8 mouse cellular contexts compared by ENCODE assay signal in the genomic region with DNA sequence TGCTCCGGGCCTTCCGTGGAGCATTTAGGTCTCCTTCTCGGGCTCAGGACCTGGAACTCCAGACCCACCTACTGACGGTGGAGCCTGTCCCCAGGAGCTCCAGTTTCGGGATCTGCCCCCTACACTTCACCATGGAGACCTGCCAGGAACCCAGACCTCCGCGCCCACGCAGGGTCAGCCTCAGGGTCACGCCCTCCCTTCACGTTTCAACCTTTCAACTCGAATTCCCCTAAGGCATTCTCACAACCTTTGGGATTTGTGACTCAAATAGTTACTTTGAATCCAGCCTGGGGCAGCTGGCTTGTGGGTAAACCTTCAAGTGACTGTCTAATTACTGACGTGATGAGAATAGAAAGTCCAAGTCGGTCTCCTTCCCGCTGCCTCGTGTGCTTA. TPM values are rescaled to one million over a fixed set of nuclear protein-coding genes. Genes with fewer than 3 reads are reported as not detected.
DNase-seq lines count a peak whose midpoint lies in the region; ATAC-seq and TF ChIP-seq lines count a peak whose summit lies in the region.

No protein-coding gene starts in this region.

- intact Hi-C loops in gastrocnemius, adult 2 months (cut with DNase I): no loop called here

- WGBS in hindbrain, embryonic 12.5 days: 1% methylated on average over 15 of the region's 15 CpGs
- under 1% methylated on average over 15 of the region's 15 CpGs for WGBS in liver, adult 2 months
- under 1% methylated on average over 15 of the region's 15 CpGs for WGBS in neural tube, embryonic 14.5 days

- no peak for TF ChIP-seq RAD21 in CH12.LX (IDR thresholded peaks at IDR 0.05; ENCODE audit: low read depth, low read length)

- no peak for TF ChIP-seq POLR2A in CH12.LX (IDR thresholded peaks at IDR 0.05; ENCODE audit: low read depth, low read length)
- TF ChIP-seq POLR2A in liver, adult 2 months (IDR thresholded peaks at IDR 0.05; ENCODE audit: extremely low read depth, insufficient read depth, low read length): no peak

- peak overlapping the region; percentile 84 for H3K9ac ChIP-seq in CH12.LX (ENCODE audit: insufficient read depth, low read depth)
- peak overlapping the region; percentile 95 for H3K9ac ChIP-seq in hindbrain, embryonic 12.5 days
- peak overlapping the region; percentile 91 for H3K9ac ChIP-seq in liver, adult 2 months (ENCODE audit: low read depth, low read length)
- peak overlapping the region; percentile 87 for H3K9ac ChIP-seq in neural tube, embryonic 14.5 days (replicated peaks; ENCODE audit: low read depth, low read length)

- H3K36me3 ChIP-seq in CH12.LX (replicated peaks in 1 of 2; ENCODE audit: control insufficient read depth in 1 of 2, insufficient read depth in 1 of 2, low read length in 1 of 2): peaks cover 12 to 30% of the 10 kb centered on the region in 2 experiments
- H3K36me3 ChIP-seq in hindbrain, embryonic 12.5 days: peaks cover 19% of the 10 kb centered on the region
- peaks cover 16% of the 10 kb centered on the region for H3K36me3 ChIP-seq in liver, adult 2 months (ENCODE audit: control insufficient read depth, insufficient read depth, low read length)
- H3K36me3 ChIP-seq in neural tube, embryonic 14.5 days (ENCODE audit: control insufficient read depth, insufficient read depth, low read length): peaks cover 17% of the 10 kb centered on the region

- H3K27me3 ChIP-seq in CH12.LX (replicated peaks): no peaks in the 10 kb centered on the region
- no peaks in the 10 kb centered on the region for H3K27me3 ChIP-seq in hindbrain, embryonic 12.5 days
- no peaks in the 10 kb centered on the region for H3K27me3 ChIP-seq in liver, adult 2 months (ENCODE audit: control insufficient read depth, insufficient read depth, low read length)
- H3K27me3 ChIP-seq in neural tube, embryonic 14.5 days (ENCODE audit: control insufficient read depth, insufficient read depth, low read length): no peaks in the 10 kb centered on the region

- peaks cover 0 to 30% of the 10 kb centered on the region in 2 experiments; a peak in 2 of 4 replicates for H3K4me1 ChIP-seq in CH12.LX (ENCODE audit: control insufficient read depth in 1 of 2, insufficient read depth in 2 of 2)
- peaks cover 26% of the 10 kb centered on the region for H3K4me1 ChIP-seq in hindbrain, embryonic 12.5 days
- peaks cover 9% of the 10 kb centered on the region for H3K4me1 ChIP-seq in liver, adult 2 months (ENCODE audit: control insufficient read depth, insufficient read depth, low read length)
- H3K4me1 ChIP-seq in neural tube, embryonic 14.5 days (ENCODE audit: control insufficient read depth, insufficient read depth, low read length): peaks cover 12% of the 10 kb centered on the region

- TF ChIP-seq EP300 in CH12.LX (IDR thresholded peaks at IDR 0.05; ENCODE audit: low read length): no peak

- peak; percentile 57 for DNase-seq in gastrocnemius, adult 2 months
- DNase-seq in gastrocnemius, postnatal 10 days: no peak
- DNase-seq in CH12.LX (ENCODE audit: extremely low read depth): peak; percentile 33
- peak; percentile 19 for DNase-seq in c-Kit-positive CD71-negative TER-119-negative erythroid progenitor cells, embryonic 14.5 days (ENCODE audit: low read depth)
- peak; percentile 46 for DNase-seq in liver, adult 2 months (ENCODE audit: extremely low read depth, low read depth, low spot score)
- no peak for DNase-seq in layer of hippocampus, adult 9-10 months (ENCODE audit: low spot score)

- TF ChIP-seq CTCF in gastrocnemius, adult 2 months (IDR thresholded peaks at IDR 0.05): no peak
- no peak for TF ChIP-seq CTCF in CH12.LX (conservative IDR thresholded peaks at IDR 0.05 in 1 of 2, IDR thresholded peaks at IDR 0.05 in 1 of 2; ENCODE audit: low read depth in 2 of 2, low read length in 2 of 2)
- TF ChIP-seq CTCF in liver, adult 2 months (IDR thresholded peaks at IDR 0.05; ENCODE audit: low read depth, low read length): no peak

- dilution Hi-C loops in CH12.LX (cut with MboI; ENCODE audit: extremely low pct_ligation_motif_present, extremely low pct_unique_long_range_greater_than_20kb, low sequenced_read_pairs): no loop called here

- no peaks in the 10 kb centered on the region for H3K9me3 ChIP-seq in CH12.LX (replicated peaks; ENCODE audit: low read length)
- H3K9me3 ChIP-seq in hindbrain, embryonic 12.5 days (replicated peaks): no peaks in the 10 kb centered on the region
- no peaks in the 10 kb centered on the region for H3K9me3 ChIP-seq in neural tube, embryonic 14.5 days (ENCODE audit: control insufficient read depth, low read length)

- peak overlapping the region; percentile 89 for H3K4me3 ChIP-seq in gastrocnemius, adult 2 months
- H3K4me3 ChIP-seq in CH12.LX (replicated peaks in 1 of 3; ENCODE audit: low read depth in 2 of 3, low read length in 2 of 3, poor library complexity in 1 of 3): peak overlapping the region; percentile 79 to 86 (median 85)
- peak overlapping the region; percentile 96 for H3K4me3 ChIP-seq in hindbrain, embryonic 12.5 days
- peak overlapping the region; percentile 87 for H3K4me3 ChIP-seq in liver, adult 2 months (ENCODE audit: insufficient read depth, low read depth, low read length)
- H3K4me3 ChIP-seq in neural tube, embryonic 14.5 days (ENCODE audit: low read depth, low read length): peak overlapping the region; percentile 94

- peaks cover 16% of the 10 kb centered on the region for H3K79me2 ChIP-seq in CH12.LX (replicated peaks; ENCODE audit: control insufficient read depth, extremely low read depth, insufficient read depth, poor library complexity, severe bottlenecking)
- H3K79me2 ChIP-seq in liver, adult 2 months (ENCODE audit: control insufficient read depth, insufficient read depth, low read length): peaks cover 15% of the 10 kb centered on the region; the same call in 1 of the 2 replicates

- H3K4me2 ChIP-seq in CH12.LX (ENCODE audit: insufficient read depth, low read depth, poor library complexity, severe bottlenecking): peak overlapping the region; percentile 99
- peak overlapping the region; percentile 86 for H3K4me2 ChIP-seq in hindbrain, embryonic 12.5 days (replicated peaks)
- H3K4me2 ChIP-seq in neural tube, embryonic 14.5 days (ENCODE audit: low read depth, low read length): peak overlapping the region; percentile 84

- in situ Hi-C loops in CH12.LX (cut with MboI; ENCODE audit: low pct_ligation_motif_present, low pct_unique_long_range_greater_than_20kb, low sequenced_read_pairs): no loop called here

- peak overlapping the region; percentile 94 for H3K27ac ChIP-seq in gastrocnemius, adult 2 months
- no peak overlapping the region for H3K27ac ChIP-seq in CH12.LX (ENCODE audit: insufficient read depth, low read depth)
- peak overlapping the region; percentile 80 for H3K27ac ChIP-seq in hindbrain, embryonic 12.5 days
- peak overlapping the region; percentile 44 for H3K27ac ChIP-seq in liver, adult 2 months (replicated peaks; ENCODE audit: insufficient read depth, low read depth, low read length)
- H3K27ac ChIP-seq in neural tube, embryonic 14.5 days (ENCODE audit: low read depth, low read length): peak overlapping the region; percentile 79

- ATAC-seq in hindbrain, embryonic 12.5 days (ENCODE audit: low FRiP score): no peak
- ATAC-seq in neural tube, embryonic 14.5 days (ENCODE audit: low read depth): no peak; the same call in 1 of the 2 replicates

TF ChIP-seq in CH12.LX, 34 proteins besides CTCF, POLR2A, EP300 and RAD21 (continues in another document):
- TF ChIP-seq NRF1 (IDR thresholded peaks at IDR 0.05; ENCODE audit: low read depth, low read length) (no peak), TCF12 (IDR thresholded peaks at IDR 0.05; ENCODE audit: low read depth, low read length) (no peak), ZNF384 (IDR thresholded peaks at IDR 0.05; ENCODE audit: low read depth, low read length) (no peak), MYC (IDR thresholded peaks at IDR 0.05; ENCODE audit: low read depth, low read length) (0 out of 2 replicates have a peak, but pooled peaks have one; percentile 34), JUN (IDR thresholded peaks at IDR 0.05; ENCODE audit: insufficient read depth, low read depth, low read length) (no peak), MXI1 (IDR thresholded peaks at IDR 0.05; ENCODE audit: low read depth, low read length) (peak; percentile 88), UBTF (IDR thresholded peaks at IDR 0.05; ENCODE audit: low read depth, low read length) (no peak; the same call in 1 of the 2 replicates), USF1 (IDR thresholded peaks at IDR 0.05; ENCODE audit: low read depth, low read length) (no peak), RCOR1 (conservative IDR thresholded peaks at IDR 0.05; ENCODE audit: low read depth, low read length) (no peak)

RNA-seq across cellular contexts. Expression of a gene that starts 0.4 kb away (rescaled TPM):
- 10 to 100 TPM; 36.3 to 37.1 TPM for total RNA-seq in gastrocnemius, adult 2 months (2021)
- 10 to 100 TPM; 26.3 to 30.6 TPM for total RNA-seq in gastrocnemius, postnatal 10 days (2021)
- total RNA-seq in CH12.LX (2012; rRNA removed) (24.3 and 25.5 TPM in 2 replicates), CH12.LX (2014; rRNA removed) (10.5 TPM in 2 replicates)
- 23.8 and 28.6 TPM in 2 replicates for polyA plus RNA-seq in CH12.LX (2012; ENCODE audit: insufficient read length, low read depth)
- polyA plus RNA-seq in hindbrain, embryonic 12.5 days (2016; fragmentation: Nextera tagmentation; extraction: Ambion mirVana): 30.2 and 31.9 TPM in 2 replicates
- 11.7 and 17.9 TPM in 2 replicates for total RNA-seq in liver, adult 2 months (2014; rRNA removed)
- polyA plus RNA-seq in liver, adult 2 months (2012; rRNA removed): 12.3 and 18.5 TPM in 2 replicates
- 33.0 and 33.7 TPM in 2 replicates for polyA plus RNA-seq in neural tube, embryonic 14.5 days (2014; fragmentation: Nextera tagmentation; extraction: Ambion mirVana)

RNA-seq across cellular contexts. Expression of a gene that starts 4.3 kb away (rescaled TPM):
- total RNA-seq in gastrocnemius, adult 2 months (2021): 10 to 100 TPM; 10.3 to 18.0 TPM
- total RNA-seq in gastrocnemius, postnatal 10 days (2021): 1 to 10 TPM; 7.5 to 9.2 TPM
- 20.9 and 24.6 TPM in 2 replicates for total RNA-seq in CH12.LX (2012; rRNA removed)
- total RNA-seq in CH12.LX (2014; rRNA removed): 20.0 and 21.9 TPM in 2 replicates
- 16.9 and 20.5 TPM in 2 replicates for polyA plus RNA-seq in CH12.LX (2012; ENCODE audit: insufficient read length, low read depth)
- polyA plus RNA-seq in hindbrain, embryonic 12.5 days (2016; fragmentation: Nextera tagmentation; extraction: Ambion mirVana): 20.4 and 22.2 TPM in 2 replicates
- total RNA-seq in liver, adult 2 months (2014; rRNA removed): 4.9 and 5.5 TPM in 2 replicates
- 8.5 and 21.0 TPM in 2 replicates for polyA plus RNA-seq in liver, adult 2 months (2012; rRNA removed)
- polyA plus RNA-seq in neural tube, embryonic 14.5 days (2014; fragmentation: Nextera tagmentation; extraction: Ambion mirVana): 13.3 and 13.4 TPM in 2 replicates

RNA-seq across cellular contexts. Expression of a gene that starts 51.4 kb away (rescaled TPM):
- 10 to 100 TPM; 27.8 to 52.8 TPM for total RNA-seq in gastrocnemius, adult 2 months (2021)
- 10 to 100 TPM in 1 of 2 experiments, 1 to 10 TPM in 1; 3.8 to 24.4 TPM for total RNA-seq in gastrocnemius, postnatal 10 days (2021)
- total RNA-seq in CH12.LX (2012; rRNA removed): not detected in 2 replicates
- not detected in 2 replicates for total RNA-seq in CH12.LX (2014; rRNA removed)
- 0.14 TPM in 1 of 2 replicates, not detected in the other for polyA plus RNA-seq in CH12.LX (2012; ENCODE audit: insufficient read length, low read depth)
- polyA plus RNA-seq in hindbrain, embryonic 12.5 days (2016; fragmentation: Nextera tagmentation; extraction: Ambion mirVana): 0.35 and 0.38 TPM in 2 replicates
- total RNA-seq in liver, adult 2 months (2014; rRNA removed): 0.37 and 0.40 TPM in 2 replicates
- 0.24 and 0.51 TPM in 2 replicates for polyA plus RNA-seq in liver, adult 2 months (2012; rRNA removed)
- polyA plus RNA-seq in neural tube, embryonic 14.5 days (2014; fragmentation: Nextera tagmentation; extraction: Ambion mirVana): 0.24 and 0.44 TPM in 2 replicates

Comparison
In these comparisons a context has a peak if more than half of its experiments do, and no peak if none do; other contexts are left out.
1. DNase-seq: peak in gastrocnemius, adult 2 months (single experiment), CH12.LX (single experiment), c-Kit-positive CD71-negative TER-119-negative erythroid progenitor cells, embryonic 14.5 days (single experiment) and liver, adult 2 months (single experiment); none in gastrocnemius, postnatal 10 days (single experiment) and layer of hippocampus, adult 9-10 months (single experiment).
2. Peak in every context shown above with its lines, with median percentiles within 50 percentile points of each other: H3K4me3 ChIP-seq, H3K4me2 ChIP-seq and H3K9ac ChIP-seq.